Mouse (Mus musculus) liver, adult (tissue): Measurements from ENCODE around the gene Nsmce4a.

Experiments
- GATA4 ChIP-seq: IDR thresholded peaks from 2 replicates; pipeline ENCODE4 v1.6.1; 2014; ENCODE audit warnings: mild to moderate bottlenecking, low read length; ENCODE audit not compliant: insufficient replicate concordance

Gene Nsmce4a

GRCm38 (mm10) chr7:130546791-130547484 lies 26.0 kb downstream of the Nsmce4a start:
- no peak for TF ChIP-seq GATA4

GRCm38 (mm10) chr7:130546421-130546790 lies 26.5 kb downstream of the Nsmce4a start:
- TF ChIP-seq GATA4: no peak

GRCm38 (mm10) chr7:130545893-130546292 lies 27.0 kb downstream of the Nsmce4a start:
- TF ChIP-seq GATA4: no peak

GRCm38 (mm10) chr7:130545401-130545800 lies 27.5 kb downstream of the Nsmce4a start:
- no peak for TF ChIP-seq GATA4

GRCm38 (mm10) chr7:130543181-130543580 lies 29.7 kb downstream of the Nsmce4a start:
- TF ChIP-seq GATA4: no peak

GRCm38 (mm10) chr7:130540176-130540575 lies 32.7 kb downstream of the Nsmce4a start:
- TF ChIP-seq GATA4: no peak

GRCm38 (mm10) chr7:130537068-130537467 lies 35.9 kb downstream of the Nsmce4a start:
- TF ChIP-seq GATA4: no peak

GRCm38 (mm10) chr7:130535174-130535573 lies 37.7 kb downstream of the Nsmce4a start:
- no peak for TF ChIP-seq GATA4

GRCm38 (mm10) chr7:130533316-130534260 lies 39.3 kb downstream of the Nsmce4a start:
- TF ChIP-seq GATA4: peak; percentile 46; the same call in 1 of the 2 replicates

- TF ChIP-seq GATA4: no peak
Measured at GRCm38 (mm10) chr7:130527306-130527705, 45.6 kb downstream of the Nsmce4a start.

GRCm38 (mm10) chr7:130523451-130523850 lies 49.5 kb downstream of the Nsmce4a start:
- no peak for TF ChIP-seq GATA4

- TF ChIP-seq GATA4: no peak
Measured at GRCm38 (mm10) chr7:130520812-130521422, 52.0 kb downstream of the Nsmce4a start.

GRCm38 (mm10) chr7:130520049-130520425 lies 52.9 kb downstream of the Nsmce4a start, which contains the start of gene Ate1:
Gene Ate1, minus strand, starts transcription at chr7:130520369.
- no peak for TF ChIP-seq GATA4

GRCm38 (mm10) chr7:130519096-130520048 lies 53.5 kb downstream of the Nsmce4a start:
- TF ChIP-seq GATA4: no peak
